Mouse (Mus musculus): ENCODE measurements around the gene Olfr281.

Olfr281 gene

DNA sequence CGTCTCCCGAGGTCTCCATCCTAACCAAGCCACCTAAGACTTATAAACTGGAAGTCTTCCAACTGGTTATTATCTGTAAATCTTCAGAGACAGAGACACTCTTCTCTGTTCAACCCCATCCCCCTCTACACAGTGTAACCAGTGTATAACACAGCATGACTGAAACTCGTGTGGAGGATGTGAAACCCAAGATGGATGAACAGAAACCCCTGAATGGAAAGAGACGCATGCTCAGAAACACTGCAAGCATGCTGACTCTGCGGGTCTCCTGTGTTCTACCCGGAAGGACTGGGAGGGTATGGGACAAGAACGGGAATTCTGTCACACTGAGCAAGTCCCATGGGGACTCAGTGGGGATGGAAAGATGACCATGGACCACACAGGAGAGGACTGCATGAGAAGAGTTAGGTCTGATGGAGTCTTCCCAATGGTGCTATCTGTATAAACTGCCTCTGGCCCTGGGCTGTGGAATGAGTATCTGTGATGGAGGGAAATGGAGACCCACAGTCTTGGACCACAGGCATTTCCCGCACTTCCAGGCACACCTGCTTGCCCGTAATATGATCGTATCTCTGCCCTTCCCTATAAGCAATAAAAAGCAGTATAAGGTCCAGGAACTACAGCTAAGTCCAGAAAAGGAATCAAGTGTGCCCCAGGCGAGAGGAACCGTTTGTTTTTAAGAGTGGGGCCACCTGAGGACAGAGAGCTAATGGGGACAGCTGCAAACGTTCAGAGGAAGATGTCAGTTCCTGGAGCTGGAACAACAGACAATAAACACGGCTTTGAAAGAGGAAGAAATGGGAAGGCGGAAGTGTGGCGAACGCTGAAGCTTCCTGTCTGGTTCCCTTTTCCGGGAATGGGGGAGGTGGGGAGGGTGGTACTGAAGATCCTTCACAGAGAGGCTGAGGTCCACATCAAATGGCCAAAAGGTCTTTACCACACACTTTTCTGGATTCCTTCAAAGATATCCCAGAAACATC is 31.8 kb downstream of the Olfr281 start:
- DNase-seq (ENCODE audit: low read depth, low spot score): no peak

DNA sequence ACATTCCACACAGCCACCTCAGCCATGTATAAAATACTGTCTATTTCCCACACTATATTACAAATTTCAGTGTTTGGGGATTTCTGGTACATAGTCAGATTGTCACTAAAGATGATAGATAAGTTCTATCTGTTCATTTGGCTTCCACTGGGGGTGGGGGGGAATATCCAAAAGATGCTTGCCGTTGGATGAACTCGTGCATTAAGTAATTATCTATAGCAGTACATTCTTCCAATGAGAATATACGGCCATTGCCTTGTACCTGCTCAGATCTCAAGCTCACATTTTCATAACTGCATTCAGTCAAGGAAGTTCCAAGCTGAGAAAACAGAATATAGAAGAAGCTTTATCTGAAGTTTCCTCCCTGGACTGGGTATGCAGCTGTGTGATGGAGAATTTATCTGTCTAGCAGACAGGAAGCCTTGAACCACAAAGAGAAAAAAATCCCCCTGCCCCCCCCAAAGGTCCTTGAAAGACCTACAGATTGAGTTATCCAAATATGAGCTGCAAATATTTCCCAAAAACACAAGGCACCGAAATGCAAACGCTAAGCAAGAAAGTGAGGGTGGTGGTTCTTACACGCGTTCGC is 34.1 kb downstream of the Olfr281 start:
- no peak for DNase-seq (ENCODE audit: low read depth, low spot score)

DNA sequence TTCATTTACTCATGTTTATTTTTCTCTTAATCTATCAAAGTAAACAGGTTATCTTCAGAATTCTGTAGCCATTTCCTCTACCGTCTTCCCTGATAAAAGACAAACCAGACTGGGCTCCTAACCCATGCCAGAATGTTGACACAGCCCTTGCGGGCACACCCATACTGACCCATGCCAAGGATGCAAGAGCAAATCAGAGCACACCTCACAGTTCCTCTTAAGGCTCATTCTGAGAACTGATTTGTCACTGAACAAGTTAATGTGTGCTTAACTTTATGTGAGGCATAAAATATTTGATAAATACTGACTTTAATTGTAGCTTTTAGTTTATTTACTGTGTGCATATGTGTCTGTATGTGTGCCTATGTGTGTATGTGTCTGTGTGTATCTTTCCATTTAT is 38.9 kb downstream of the Olfr281 start:
- DNase-seq (ENCODE audit: low read depth, low spot score): no peak

DNA sequence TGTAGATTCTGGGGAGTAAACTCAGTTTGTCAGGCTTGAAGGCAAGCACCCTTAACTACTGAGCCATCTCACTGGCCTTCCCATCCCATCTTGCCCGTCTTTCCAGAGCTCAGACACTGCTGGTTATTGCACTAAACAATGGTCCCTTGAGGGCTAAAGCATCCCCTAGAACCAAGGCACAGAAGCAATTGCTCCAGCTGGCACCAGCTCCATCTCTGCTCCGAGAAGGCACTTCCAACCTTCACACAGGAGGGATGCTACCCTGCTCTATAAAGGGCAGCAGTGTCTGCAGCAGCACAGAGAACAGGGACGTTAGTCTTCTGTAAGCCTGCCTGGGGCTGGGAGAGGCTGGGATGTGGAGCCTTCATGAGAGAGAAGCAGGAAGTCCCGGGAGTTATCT is 39.7 kb downstream of the Olfr281 start, which contains the start of gene Olfr279:
Gene Olfr279 (plus strand): TSS at position 301 of the 400 bp plus-strand sequence.
- no peak for DNase-seq (ENCODE audit: low read depth, low spot score)

DNA sequence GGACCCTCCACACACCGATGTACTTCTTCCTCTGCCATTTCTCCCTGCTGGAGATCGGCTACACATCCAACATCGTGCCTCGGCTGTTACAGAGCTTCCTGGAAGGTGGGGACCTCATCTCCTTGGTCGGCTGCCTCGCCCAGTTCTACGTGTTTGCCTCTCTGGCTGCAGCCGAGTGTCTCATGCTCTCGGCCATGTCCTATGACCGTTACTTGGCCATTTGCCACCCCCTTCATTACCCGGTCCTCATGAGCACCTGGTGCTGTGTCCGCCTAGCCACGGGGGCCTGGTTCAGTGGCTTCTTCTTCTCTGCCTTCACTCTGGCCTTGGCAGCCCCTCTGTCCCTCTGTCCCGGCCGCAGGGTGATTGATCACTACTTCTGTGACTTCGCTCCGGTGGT is 45.2 kb downstream of the Olfr281 start:
- DNase-seq (ENCODE audit: low read depth, low spot score): no peak

DNA sequence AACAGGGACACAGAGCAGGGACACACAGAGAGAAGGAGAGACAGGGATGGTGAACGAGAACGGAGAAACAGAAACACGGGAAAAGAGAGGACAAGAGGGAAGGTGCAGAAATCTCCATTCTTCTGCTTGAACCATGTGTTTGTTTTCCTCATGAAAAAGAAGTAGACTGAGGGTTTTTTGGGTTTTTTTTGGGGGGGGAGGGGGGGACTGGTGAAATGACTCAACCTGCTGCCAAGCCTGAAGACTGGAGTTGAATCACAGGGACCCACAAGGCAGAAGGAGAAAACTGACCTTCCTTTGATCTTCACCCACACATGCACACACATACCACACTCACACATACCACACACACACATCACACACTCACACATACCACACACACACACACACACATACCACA is 50.9 kb downstream of the Olfr281 start:
- DNase-seq (ENCODE audit: low read depth, low spot score): no peak

DNA sequence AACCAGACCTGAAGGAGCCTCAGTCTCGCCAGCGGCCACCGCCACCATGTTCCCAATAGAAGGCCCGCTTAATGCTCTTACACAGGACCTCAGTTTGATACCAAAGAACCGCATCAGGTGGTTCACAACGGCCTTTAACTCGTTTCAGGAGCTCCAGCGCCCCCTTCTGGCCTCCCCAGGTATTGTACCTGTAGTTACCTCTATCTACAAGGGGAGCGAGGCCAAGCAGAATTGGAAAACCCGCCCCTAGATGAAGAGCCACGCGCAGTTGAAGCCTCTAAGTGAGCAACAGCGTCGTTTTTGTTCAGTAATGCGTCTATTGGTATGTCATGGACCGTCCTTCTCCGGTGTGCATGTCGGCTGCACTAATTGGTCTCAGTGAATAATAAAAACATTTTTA is 52.1 kb downstream of the Olfr281 start:
- DNase-seq (ENCODE audit: low read depth, low spot score): peak; percentile 87

DNA sequence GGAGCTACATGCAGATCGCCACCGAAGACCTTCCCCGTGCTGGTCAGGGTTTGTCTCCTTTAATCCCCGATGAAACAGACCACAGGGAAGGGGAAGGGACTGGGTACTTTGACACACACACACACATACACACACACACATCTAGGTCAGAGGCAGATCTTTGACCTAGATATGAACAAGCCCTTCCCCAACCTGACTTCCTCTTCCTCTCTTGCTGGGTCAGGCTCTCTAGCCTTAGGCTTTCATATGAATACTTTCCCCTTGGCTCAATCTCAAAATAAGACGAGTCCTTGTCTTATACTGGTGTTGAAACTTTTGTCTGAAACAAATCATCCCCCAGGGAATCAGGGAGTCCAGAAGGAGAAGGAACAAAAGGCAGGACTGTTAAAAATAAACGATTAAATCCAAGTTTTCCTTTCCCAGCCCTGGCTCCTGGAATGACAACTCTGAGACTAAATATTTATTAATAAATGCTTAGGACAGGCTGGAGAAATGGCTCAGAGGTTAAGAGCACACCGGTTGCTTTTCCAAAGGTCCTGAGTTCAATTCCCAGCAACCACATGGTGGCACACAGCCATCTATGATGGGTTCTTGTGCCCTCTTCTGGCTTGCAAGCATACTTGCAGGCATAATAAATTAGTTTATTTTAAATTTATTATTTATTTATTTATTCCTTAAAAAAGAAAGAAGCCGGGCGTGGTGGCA is 54.0 kb downstream of the Olfr281 start:
- DNase-seq (ENCODE audit: low read depth, low spot score): no peak

DNA sequence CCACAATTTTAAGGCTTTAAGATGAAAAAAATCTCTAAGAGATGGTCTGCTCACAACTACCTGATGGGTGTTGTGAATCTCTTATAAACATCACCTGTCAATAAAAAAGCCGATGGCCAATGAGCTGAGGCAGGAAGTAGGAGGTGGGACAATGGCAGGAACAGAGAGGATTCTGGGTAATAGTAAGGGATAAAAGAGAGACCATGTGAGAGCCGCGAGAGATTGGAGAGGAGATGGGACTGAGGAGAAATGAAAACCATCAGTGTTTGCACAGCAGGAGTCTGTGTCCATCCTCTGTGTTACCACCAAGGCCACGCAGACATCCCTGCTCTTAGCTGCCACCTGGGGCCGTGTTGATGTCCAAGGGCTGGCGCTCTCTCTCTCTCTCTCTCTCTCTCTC is 54.9 kb downstream of the Olfr281 start:
- DNase-seq (ENCODE audit: low read depth, low spot score): peak; percentile 54

DNA sequence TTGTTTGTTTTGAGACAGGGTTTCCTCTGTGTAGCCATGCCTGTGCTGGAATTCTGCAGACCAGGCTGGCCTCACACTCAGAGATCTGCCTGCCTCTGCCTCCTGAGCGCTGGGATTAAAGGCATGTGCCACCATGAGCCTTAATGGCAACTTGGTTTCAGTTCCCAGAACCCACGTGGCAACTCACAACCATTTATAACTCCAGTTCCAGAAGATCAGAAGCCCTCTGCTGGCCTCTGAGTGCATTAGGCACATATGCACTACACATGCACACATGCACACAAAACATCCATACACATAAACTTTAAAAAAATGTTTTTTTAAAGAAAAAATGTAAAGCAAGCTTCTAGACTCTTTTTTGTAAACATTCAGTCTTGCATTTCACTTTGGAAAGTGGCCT is 57.0 kb downstream of the Olfr281 start:
- no peak for DNase-seq (ENCODE audit: low read depth, low spot score)
